Mouse (Mus musculus) c-Kit-positive CD71-positive TER-119-negative erythroid progenitor cells, embryonic 14.5 days (primary cell): ENCODE data around the gene Prune2.
A peak's percentile ranks its signal among the peaks of the same experiment; 100 is the strongest.

Source experiments
- DNase-seq: peaks from one replicate; pipeline ENCODE4 v3.0.0-alpha.2; 2013; ENCODE audit warnings: low read depth

Prune2 gene

GRCm38 (mm10) chr19:17006220-17006907 lies 50.4 kb downstream of the Prune2 start:
- DNase-seq: no peak

GRCm38 (mm10) chr19:17011261-17011995 lies 55.5 kb downstream of the Prune2 start:
- no peak for DNase-seq

DNA sequence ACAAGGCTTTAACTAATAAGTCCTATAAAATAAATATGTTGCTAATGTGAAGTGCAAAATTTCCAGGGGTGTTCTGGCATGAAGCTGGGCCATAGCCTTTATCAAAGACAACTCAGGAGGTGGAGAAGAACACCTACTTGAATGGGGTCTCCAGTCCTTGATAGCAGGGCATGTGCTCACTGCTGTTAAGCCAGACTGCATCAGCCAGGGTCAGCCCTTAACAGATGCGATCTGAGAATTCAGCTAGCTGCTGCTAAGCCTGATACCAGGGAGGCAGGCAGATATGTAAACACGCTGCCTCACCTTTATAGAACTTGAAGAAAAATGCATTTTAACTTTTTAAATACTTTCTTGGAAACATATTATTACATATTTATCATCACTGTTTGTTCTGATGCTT lies 57.2 kb downstream of the Prune2 start:
- DNase-seq: no peak

DNA sequence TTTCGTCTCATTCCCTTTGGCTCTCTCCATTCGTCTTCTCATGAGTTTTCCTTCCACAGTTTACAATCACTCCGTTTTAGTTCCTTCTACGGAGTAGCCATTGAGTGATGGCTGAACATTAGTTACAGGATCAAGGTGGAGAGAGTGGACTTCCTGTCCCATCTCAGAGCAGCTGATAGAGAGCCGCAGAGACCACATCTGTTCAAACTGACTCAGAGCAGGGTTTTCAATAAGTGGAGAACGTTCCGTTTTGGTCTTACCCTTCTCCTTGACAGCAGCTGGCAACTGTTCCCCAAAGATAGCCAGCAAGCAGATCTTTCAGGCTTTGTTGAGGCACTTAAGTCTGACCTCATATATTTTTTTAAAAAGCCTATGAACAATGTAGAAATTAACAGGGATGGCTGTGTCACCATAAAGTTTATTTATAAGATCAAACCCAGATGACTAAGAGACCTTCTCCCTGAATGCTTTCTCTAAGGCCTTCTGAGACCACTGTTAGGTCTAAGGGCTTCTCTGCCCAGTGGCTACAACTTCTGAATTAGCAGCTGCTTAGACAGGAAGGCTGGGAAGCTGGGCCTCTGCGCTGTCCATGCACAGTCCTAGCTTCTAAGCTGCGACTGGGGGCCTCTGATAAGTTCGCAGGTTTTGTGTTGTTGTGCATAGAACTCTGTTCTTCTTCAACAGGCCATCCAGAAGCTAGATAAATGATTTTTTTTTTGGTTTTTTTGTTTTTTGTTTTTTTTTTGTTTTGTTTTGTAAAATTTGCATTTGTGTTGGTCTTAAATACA lies 58.6 kb downstream of the Prune2 start:
- peak; percentile 40 for DNase-seq

- DNase-seq: no peak
Measured at GRCm38 (mm10) chr19:17024748-17025147, 68.8 kb downstream of the Prune2 start.

DNA sequence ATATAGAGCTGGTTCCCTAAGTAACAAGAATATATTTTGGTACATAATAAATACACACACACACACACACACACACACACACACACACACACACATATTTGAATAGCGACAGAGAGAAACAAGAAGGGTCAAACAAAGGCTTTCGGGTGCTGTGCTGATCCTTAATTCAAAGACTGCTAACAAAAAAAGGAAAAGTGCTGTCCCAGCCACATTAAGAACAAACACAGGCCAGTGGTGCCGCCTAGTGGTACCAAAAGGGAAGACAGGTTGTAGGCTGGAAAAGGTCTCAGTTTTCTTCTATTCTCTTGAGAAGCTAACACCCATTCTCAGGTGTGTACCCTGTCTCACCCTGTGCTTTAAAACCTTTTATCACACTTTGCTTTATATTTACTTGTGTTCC lies 74.4 kb downstream of the Prune2 start:
- peak; percentile 49 for DNase-seq

GRCm38 (mm10) chr19:17032314-17032713 lies 76.4 kb downstream of the Prune2 start:
- no peak for DNase-seq

- no peak for DNase-seq
Measured at GRCm38 (mm10) chr19:17046961-17047360, 91.0 kb downstream of the Prune2 start.

- no peak for DNase-seq
Measured at GRCm38 (mm10) chr19:17055892-17056291, 100.0 kb downstream of the Prune2 start.

GRCm38 (mm10) chr19:17060106-17060505 lies 104.2 kb downstream of the Prune2 start:
- no peak for DNase-seq

DNA sequence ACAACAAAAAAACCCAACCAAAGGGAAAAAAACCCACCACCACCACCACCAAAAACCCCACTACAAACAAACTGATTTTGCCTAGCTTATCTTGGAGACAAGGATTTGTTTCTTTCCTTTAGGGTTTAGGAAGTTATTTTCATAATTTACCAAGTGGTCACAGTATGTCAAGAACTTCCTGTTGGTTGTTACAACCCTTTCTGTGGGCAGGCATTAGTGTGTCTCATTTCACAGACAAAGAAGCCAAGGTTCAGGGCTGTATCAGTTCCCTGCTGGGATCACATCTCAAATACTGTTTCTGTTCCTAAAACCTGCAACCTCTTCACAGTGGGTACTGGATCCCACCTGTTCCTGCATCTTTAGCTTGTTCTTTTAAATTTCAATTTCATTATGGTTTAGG lies 108.5 kb downstream of the Prune2 start:
- DNase-seq: no peak

DNA sequence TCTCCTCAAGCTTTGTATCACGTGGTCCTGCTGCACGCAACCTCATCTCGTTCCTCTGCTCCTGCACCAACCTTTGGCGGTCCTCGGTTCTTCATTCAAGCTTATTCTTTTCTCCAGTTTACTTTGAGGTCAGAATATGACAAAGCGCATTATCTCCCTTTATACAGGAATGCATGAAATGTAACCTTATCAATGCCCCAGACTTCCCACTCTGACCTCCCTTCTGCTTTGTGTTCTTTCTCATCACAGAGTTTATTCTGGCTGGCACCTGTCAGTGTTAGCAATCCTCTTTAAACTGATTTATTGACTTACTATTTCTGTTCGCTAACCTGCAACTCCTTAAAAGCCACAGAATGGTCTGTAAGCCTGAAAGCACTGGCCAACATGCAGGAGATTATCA lies 113.1 kb downstream of the Prune2 start:
- no peak for DNase-seq

DNA sequence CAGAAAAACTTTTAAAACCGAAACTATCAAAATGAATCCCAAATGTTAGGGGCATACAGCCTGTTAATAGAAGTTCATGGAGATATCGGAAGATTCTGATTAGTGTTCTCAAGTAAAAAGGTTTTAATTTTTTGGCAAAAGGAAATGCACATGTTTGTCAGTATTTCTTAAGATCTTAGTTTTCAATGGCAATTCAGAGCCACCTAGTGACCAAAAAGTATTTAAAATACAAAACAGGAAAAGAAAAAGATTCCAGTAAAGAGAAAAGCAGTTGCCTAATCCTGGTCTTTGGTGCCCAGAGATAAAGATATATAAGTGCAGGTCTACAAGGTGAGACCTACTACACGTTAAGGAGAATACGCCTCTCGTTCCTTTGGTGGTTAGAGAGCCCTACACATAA lies 115.3 kb downstream of the Prune2 start:
- no peak for DNase-seq

- no peak for DNase-seq
Measured at GRCm38 (mm10) chr19:17072245-17072644, 116.3 kb downstream of the Prune2 start.

- DNase-seq: no peak
Measured at GRCm38 (mm10) chr19:17078643-17079316, 122.9 kb downstream of the Prune2 start.

- no peak for DNase-seq
Measured at GRCm38 (mm10) chr19:17081382-17081781, 125.5 kb downstream of the Prune2 start.

- DNase-seq: no peak
Measured at GRCm38 (mm10) chr19:17094067-17094466, 138.1 kb downstream of the Prune2 start.

DNA sequence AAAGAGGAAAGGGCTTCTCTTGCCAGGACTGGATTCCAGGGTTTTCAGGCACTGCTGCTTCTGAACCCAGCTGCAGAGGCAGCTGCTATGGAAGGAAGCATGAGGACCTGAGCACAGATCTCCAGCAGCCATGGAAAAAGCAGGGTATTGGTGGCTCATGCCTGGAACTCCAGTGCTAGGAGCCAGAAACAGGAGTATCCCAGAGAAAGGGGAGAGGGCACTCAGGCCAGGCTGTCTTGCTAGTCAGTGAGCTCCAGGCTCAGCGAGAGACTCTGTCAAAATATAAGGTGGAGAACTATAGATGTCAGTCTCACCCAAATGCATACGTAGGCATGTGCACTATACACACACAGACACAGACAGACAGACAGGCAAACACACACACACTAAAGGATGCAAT lies 140.4 kb downstream of the Prune2 start:
- DNase-seq: no peak

DNA sequence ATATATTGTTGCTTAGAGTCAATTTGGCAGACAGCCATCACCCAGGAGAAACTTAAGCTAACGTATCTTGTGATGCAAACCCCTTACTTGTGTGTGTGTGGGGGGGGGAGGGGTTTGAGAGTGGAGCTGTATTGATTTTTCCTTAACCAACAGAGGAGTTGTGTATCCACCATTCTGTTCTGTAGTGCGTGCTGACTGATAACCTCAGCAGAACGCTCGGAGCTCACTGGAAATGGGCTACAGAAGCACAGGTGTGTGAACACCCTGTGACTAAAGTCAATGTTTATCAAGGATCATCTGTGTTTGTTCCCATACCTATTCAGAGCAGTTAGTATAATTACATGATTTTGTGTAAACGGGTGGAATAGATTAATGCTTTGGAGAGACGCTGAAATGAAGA lies 141.3 kb downstream of the Prune2 start:
- DNase-seq: no peak

DNA sequence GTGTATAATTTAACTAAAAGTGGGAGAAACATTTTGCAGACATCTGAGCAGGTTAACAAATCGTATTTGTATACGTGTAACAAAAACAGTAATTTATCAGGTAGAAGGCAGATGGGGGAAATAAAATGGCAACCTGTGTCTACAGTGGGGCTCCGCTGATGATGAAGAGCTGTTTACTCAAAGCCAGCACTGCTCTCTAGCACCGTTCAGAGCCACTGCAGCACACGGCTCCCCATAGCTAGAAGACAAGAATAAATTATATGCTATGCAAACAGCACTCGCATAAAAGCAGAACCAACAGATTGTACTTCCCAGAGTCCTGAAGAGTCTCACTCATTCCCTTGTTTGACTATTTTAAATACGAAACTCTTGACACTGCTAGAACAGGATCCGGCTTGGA lies 152.9 kb downstream of the Prune2 start:
- DNase-seq: no peak

GRCm38 (mm10) chr19:17124034-17124735 lies 168.3 kb downstream of the Prune2 start:
- peak; percentile 20 for DNase-seq

- no peak for DNase-seq
Measured at GRCm38 (mm10) chr19:17125380-17125779, 169.5 kb downstream of the Prune2 start.
